Mouse (Mus musculus) skeletal muscle tissue, adult 2 months (tissue): ENCODE data around the gene Haus8.
"Not testable (repeated sequence)": the region's sequence is repeated elsewhere in the genome, so short reads cannot be mapped to it uniquely, and the experiment has no call there.

Experiments
- DNase-seq: peaks from one replicate; pipeline ENCODE4 v3.0.0-alpha.2; 2012; ENCODE audit warnings: low read depth, low spot score

The Haus8 gene

GRCm38 (mm10) chr8:71286223-71286622, 13.5 kb upstream of the Haus8 start:
- DNase-seq: not testable (repeated sequence)

GRCm38 (mm10) chr8:71282621-71283020, 9.9 kb upstream of the Haus8 start:
- peak; percentile 56 for DNase-seq

GRCm38 (mm10) chr8:71281731-71282130, 9.0 kb upstream of the Haus8 start:
- not testable (repeated sequence) for DNase-seq

- DNase-seq: not testable (repeated sequence)
Measured at GRCm38 (mm10) chr8:71279409-71279808, 6.7 kb upstream of the Haus8 start.

- no peak for DNase-seq
Measured at GRCm38 (mm10) chr8:71276166-71276565, 3.4 kb upstream of the Haus8 start.

- DNase-seq: no peak
Measured at GRCm38 (mm10) chr8:71274478-71274877, 1.7 kb upstream of the Haus8 start.

- DNase-seq: peak; percentile 40
Measured at GRCm38 (mm10) chr8:71273151-71273510, 397 bp upstream of the Haus8 start.

- no peak for DNase-seq
Measured at GRCm38 (mm10) chr8:71271630-71272029, 1.1 kb downstream of the Haus8 start.

- DNase-seq: not testable (repeated sequence)
Measured at GRCm38 (mm10) chr8:71268286-71268685, 4.4 kb downstream of the Haus8 start.

GRCm38 (mm10) chr8:71267690-71268089, 5.0 kb downstream of the Haus8 start:
- no peak for DNase-seq

- no peak for DNase-seq
Measured at GRCm38 (mm10) chr8:71261234-71261633, 11.5 kb downstream of the Haus8 start.

GRCm38 (mm10) chr8:71256545-71257232, 16.0 kb downstream of the Haus8 start:
- no peak for DNase-seq

GRCm38 (mm10) chr8:71248203-71248602, 24.5 kb downstream of the Haus8 start:
- no peak for DNase-seq

- DNase-seq: no peak
Measured at GRCm38 (mm10) chr8:71242757-71243156, 30.0 kb downstream of the Haus8 start.

- no peak for DNase-seq
Measured at GRCm38 (mm10) chr8:71224560-71224959, 48.2 kb downstream of the Haus8 start.

GRCm38 (mm10) chr8:71214266-71214665, 58.5 kb downstream of the Haus8 start:
- not testable (repeated sequence) for DNase-seq

GRCm38 (mm10) chr8:71205541-71205967, 67.2 kb downstream of the Haus8 start:
- not testable (repeated sequence) for DNase-seq
